Mouse (Mus musculus) limb, embryonic 14.5 days (tissue): ENCODE measurements around the gene Arid5a. TPM values are rescaled to one million over a fixed set of nuclear protein-coding genes. Genes with fewer than 3 reads are reported as not detected.

Experiments used
- ATAC-seq: fragments of 200-750 bp; cut with Nextera tagmentation; 2 replicates; pipeline ENCODE4 v1.8.0; 2017; ENCODE audit warnings: low read depth, moderate number of reproducible peaks, moderate TSS enrichment; ENCODE audit not compliant: low FRiP score
- DNase-seq: peaks from one replicate; pipeline ENCODE4 v3.0.0-alpha.2; 2015; ENCODE audit warnings: low spot score
- H3K27ac ChIP-seq: fragments of 300-500 bp; sonication (generic); replicated peaks from 2 replicates; pipeline ENCODE4 v1.5.1; 2014; ENCODE audit warnings: low read depth, mild to moderate bottlenecking, low read length, moderate library complexity, mixed read lengths
- H3K27me3 ChIP-seq: fragments of 300-500 bp; sonication (generic); 2 replicates; pipeline ENCODE4 v1.6.1; 2014; ENCODE audit warnings: low read length, mixed read lengths; ENCODE audit not compliant: control insufficient read depth, insufficient read depth
- H3K36me3 ChIP-seq: fragments of 300-500 bp; sonication (generic); 2 replicates; pipeline ENCODE4 v1.6.1; 2014; ENCODE audit warnings: mild to moderate bottlenecking, low read length, moderate library complexity, mixed read lengths; ENCODE audit not compliant: control insufficient read depth, insufficient read depth
- H3K4me1 ChIP-seq: fragments of 300-500 bp; sonication (generic); 2 replicates; pipeline ENCODE4 v1.6.1; 2014; ENCODE audit warnings: antibody characterized with exemption, low read length, mixed read lengths; ENCODE audit not compliant: control insufficient read depth, insufficient read depth
- H3K4me2 ChIP-seq: fragments of 300-500 bp; sonication (generic); replicated peaks from 2 replicates; pipeline ENCODE4 v1.6.1; 2014; ENCODE audit warnings: low read depth, mild to moderate bottlenecking, low read length, moderate library complexity; ENCODE audit not compliant: severe bottlenecking
- H3K4me3 ChIP-seq: fragments of 300-500 bp; sonication (generic); replicated peaks from 2 replicates; pipeline ENCODE4 v1.5.1; 2014; ENCODE audit warnings: low read length
- H3K9ac ChIP-seq: fragments of 300-500 bp; sonication (generic); 2 replicates; pipeline ENCODE4 v1.6.1; 2014; ENCODE audit warnings: mild to moderate bottlenecking, low read depth, low read length, moderate library complexity; ENCODE audit not compliant: severe bottlenecking
- H3K9me3 ChIP-seq: fragments of 300-500 bp; sonication (generic); 2 replicates; pipeline ENCODE4 v1.6.1; 2016; ENCODE audit warnings: low read length; ENCODE audit not compliant: control insufficient read depth
- POLR2A ChIP-seq: fragments of 200-500 bp; IDR thresholded peaks from 2 replicates; pipeline ENCODE4 v1.8.0; 2012; ENCODE audit warnings: inconsistent platforms, mild to moderate bottlenecking, moderate library complexity, borderline replicate concordance; ENCODE audit not compliant: insufficient read depth, insufficient read length; ENCODE audit errors: extremely low read depth
- WGBS: fragments of 180-500 bp; shearing (Covaris S2); extraction: QIAGEN DNeasy Blood & Tissue Kit; methylation state at CpG from one replicate; pipeline ENCODE4 v1.1.7; 2014; 5-methylcytosine and 5-hydroxymethylcytosine counted together
- polyA plus RNA-seq, 2 experiments: library from polyadenylated mRNA; depleted of rRNA in 1 of 2; stranded (reverse) in 1 of 2; unstranded in 1 of 2; fragments of >200 nt; fragmentation: Nextera tagmentation in 1 of 2; extraction: Ambion mirVana in 1 of 2; gene quantifications; 2 replicates each; pipeline versions ENCODE4 v1.2.1 to v1.2.3; 2012 to 2014

The Arid5a gene
- polyA plus RNA-seq, 2 experiments = 7.1 to 9.6 TPM

DNA sequence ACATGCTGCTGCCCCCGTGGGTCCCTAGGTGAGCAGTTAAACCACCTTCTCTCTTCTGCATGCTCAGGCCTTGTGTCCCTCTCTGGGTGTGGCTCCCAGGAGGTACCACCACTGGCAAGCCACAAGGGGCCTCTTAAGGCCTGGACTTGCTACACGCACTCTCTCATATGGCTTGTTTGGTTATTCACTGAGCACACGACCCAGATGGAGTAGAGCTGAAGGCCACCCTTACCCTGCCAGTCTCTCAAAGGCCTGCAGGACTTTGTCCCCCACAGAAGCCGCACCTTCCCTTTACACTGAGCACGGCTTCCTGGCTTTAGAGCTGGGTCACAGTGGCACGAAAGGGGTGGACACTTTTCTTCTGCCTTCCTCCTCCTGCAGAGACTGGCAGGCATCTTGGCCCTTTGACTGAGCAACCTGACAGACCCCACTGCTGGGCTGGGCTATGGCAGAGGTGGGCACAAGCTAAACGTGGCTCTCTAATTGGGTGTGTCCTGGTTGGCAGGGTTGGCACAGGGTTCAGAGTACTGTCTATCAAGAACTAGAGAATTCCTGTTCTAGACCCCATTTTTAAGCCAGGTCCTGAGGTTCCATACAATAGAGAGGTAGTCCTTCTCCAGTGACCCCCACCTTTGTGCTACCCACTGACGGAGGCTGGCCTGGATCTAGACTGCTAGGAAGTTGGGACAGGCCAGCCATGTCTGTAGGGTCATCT is 35.9 kb upstream of the Arid5a start:
- no peak overlapping the region for H3K27ac ChIP-seq
- no peak overlapping the region for H3K4me2 ChIP-seq
- TF ChIP-seq POLR2A = no peak
- no peaks in the 10 kb centered on the region for H3K36me3 ChIP-seq
- H3K9ac ChIP-seq = no peak overlapping the region
- WGBS = 73% methylated on average over 8 of the region's 8 CpGs
- H3K9me3 ChIP-seq = no peaks in the 10 kb centered on the region
- no peak for ATAC-seq
- peaks cover 6% of the 10 kb centered on the region for H3K4me1 ChIP-seq
- peaks cover 9% of the 10 kb centered on the region; the same call in 1 of the 2 replicates for H3K27me3 ChIP-seq
- no peak for DNase-seq
- no peak overlapping the region for H3K4me3 ChIP-seq

DNA sequence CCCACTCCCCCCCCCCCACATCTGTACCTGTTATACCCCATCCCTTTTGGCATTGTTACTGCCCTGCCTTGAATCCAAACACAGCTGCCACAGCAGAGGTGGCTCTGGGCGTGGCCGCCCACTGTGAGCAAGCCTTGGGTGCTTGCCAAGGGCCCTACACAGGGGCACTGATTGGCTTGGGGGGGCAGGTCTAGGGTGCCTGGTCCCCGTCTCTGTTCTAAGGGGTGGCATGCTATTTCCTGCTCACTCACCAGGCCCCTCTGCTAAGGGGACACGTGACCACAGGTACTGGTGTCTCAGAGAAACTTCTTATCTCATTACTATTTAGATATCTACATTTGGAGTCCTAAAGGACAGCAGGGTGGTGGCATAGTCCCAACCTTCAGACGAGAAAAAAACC is 35.0 kb upstream of the Arid5a start:
- Histone ChIP-seq H3K36me3 (no peaks in the 10 kb centered on the region), H3K4me1 (peaks cover 6% of the 10 kb centered on the region), H3K27me3 (peaks cover 9% of the 10 kb centered on the region; the same call in 1 of the 2 replicates), H3K4me3 (no peak overlapping the region), H3K27ac (no peak overlapping the region), H3K9me3 (no peaks in the 10 kb centered on the region), H3K9ac (no peak overlapping the region), H3K4me2 (no peak overlapping the region)
- no peak for DNase-seq
- 64% methylated on average over 5 of the region's 5 CpGs for WGBS
- ATAC-seq = no peak
- no peak for TF ChIP-seq POLR2A

DNA sequence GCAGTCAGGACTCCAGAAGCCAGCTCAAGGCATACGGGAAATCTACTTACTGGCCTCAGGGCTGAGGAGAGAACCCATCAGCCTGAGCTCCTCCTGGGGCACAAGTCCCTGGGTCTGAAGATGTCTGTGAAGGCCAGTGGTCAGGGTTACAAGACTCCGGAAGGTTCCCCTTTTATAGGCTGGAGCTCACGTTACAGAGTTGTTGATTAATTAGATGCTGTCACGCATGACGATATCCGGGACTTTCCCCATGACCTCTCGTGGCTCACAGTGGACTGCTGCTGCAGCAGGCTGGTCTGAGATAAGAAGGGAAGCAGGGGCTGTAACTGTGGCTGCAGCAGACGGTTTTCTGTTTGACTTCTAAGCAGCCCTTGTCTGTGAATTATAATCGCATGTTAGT is 34.2 kb upstream of the Arid5a start:
- 12% methylated on average over 9 of the region's 9 CpGs for WGBS
- 0 out of 2 replicates have a peak overlapping the region, but pooled peaks have one; percentile 28 for H3K9ac ChIP-seq
- no peaks in the 10 kb centered on the region for H3K36me3 ChIP-seq
- ATAC-seq (no peak), DNase-seq (no peak)
- peaks cover 9% of the 10 kb centered on the region; the same call in 1 of the 2 replicates for H3K27me3 ChIP-seq
- no peak for TF ChIP-seq POLR2A
- H3K27ac ChIP-seq = no peak overlapping the region
- H3K4me2 ChIP-seq = no peak overlapping the region
- no peak overlapping the region for H3K4me3 ChIP-seq
- peaks cover 6% of the 10 kb centered on the region for H3K4me1 ChIP-seq
- H3K9me3 ChIP-seq = no peaks in the 10 kb centered on the region

DNA sequence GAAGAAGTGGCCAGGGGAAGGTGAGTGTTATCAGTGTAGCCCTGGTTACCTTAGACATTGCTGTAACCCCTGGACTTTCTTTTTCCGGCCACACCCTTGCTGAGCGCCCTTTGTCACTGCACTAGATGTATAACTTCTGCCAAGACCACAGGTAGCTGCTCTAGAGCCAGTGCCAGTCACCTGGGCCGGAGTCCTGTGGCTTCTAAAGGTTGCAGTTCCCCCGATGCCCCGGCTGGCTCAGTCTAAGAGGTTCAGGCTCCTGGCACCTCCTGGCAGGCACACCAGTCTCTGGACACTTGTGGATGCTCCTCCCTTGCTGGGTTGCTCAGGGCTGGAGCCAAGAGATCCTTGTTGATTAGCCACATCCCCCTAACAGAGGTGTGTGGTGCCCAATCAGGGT is 33.1 kb upstream of the Arid5a start, which contains the start of gene Neurl3:
Gene Neurl3, minus strand, starts transcription at position 225 of the 400 bp plus-strand sequence.
- no peak for DNase-seq
- ATAC-seq = no peak
- no peak within 1 kb of the TSS for H3K4me2 ChIP-seq
- no peak for TF ChIP-seq POLR2A
- peaks cover 4% of the 10 kb centered on the region; the same call in 1 of the 2 replicates for H3K27me3 ChIP-seq
- no peaks in the 10 kb centered on the region for H3K36me3 ChIP-seq
- no peak within 1 kb of the TSS for H3K4me3 ChIP-seq
- H3K9ac ChIP-seq = 0 out of 2 replicates have a peak within 1 kb of the TSS, but pooled peaks have one; percentile 28
- H3K9me3 ChIP-seq = no peaks in the 10 kb centered on the region
- peaks cover 6% of the 10 kb centered on the region for H3K4me1 ChIP-seq
- 87% methylated on average over 5 of the region's 5 CpGs for WGBS
- H3K27ac ChIP-seq = no peak within 1 kb of the TSS

DNA sequence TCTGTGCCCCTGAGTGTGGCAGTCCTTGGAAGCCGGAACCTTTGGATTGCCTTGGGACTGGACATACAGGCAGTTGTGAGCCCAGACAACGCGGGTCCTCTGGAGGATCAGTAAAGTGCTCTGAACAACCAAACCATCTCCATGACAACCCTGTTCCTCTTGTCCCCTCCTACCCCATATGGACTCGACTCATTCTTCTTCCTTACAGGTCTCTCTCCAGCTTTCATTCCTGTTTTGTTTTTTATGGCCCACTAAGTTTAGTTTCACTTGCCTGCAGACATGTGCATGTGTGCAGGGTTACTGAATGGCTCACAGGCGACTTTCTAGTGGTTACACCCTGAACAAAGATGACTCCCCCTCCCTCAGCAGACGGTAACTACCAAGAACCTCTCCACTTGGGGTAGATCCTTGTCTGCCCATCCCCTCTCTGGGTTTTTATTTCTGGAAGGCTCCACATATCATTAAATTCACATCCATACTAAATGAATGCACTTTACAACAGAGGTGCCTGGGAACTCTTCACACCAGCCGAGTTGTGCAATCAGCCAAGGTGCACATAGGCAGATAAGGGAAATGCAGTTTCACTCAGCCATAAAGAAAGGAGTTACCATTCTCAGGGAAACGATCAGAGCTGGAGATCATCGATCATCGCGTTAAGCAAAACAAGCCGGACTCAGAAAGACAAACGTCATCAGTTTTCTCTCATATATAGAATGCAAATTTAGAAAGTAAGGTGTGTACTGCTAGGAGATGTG is 31.7 kb upstream of the Arid5a start:
- H3K4me1 ChIP-seq = peaks cover 6% of the 10 kb centered on the region
- no peaks in the 10 kb centered on the region for H3K27me3 ChIP-seq
- DNase-seq (no peak), ATAC-seq (no peak)
- no peak overlapping the region for H3K27ac ChIP-seq
- H3K36me3 ChIP-seq = no peaks in the 10 kb centered on the region
- no peak overlapping the region for H3K4me2 ChIP-seq
- no peaks in the 10 kb centered on the region for H3K9me3 ChIP-seq
- H3K4me3 ChIP-seq = no peak overlapping the region
- no peak overlapping the region for H3K9ac ChIP-seq
- 71% methylated on average over 13 of the region's 13 CpGs for WGBS
- TF ChIP-seq POLR2A = no peak
